31 mouse cellular contexts compared by ENCODE assay signal in genomic region chr15:89165478-89165877, GRCm38 (mm10).
"Had no signal": no experiment of that assay in that cellular context is flagged by ENCODE, and none has a peak within 500 bp of the region (broad histone marks: within the 10 kb centered on the region; RNA-seq: fewer than 3 reads in every experiment).

No protein-coding gene starts in this region.

- H3K27ac ChIP-seq: limb, embryonic 10.5 days; limb, embryonic 12.5 days; limb, embryonic 13.5 days; limb, embryonic 15.5 days; liver, embryonic 12.5 days; liver, embryonic 13.5 days; liver, embryonic 14.5 days; liver, embryonic 15.5 days; lung, embryonic 15.5 days; macrophage; midbrain, embryonic 10.5 days; midbrain, embryonic 12.5 days; midbrain, embryonic 13.5 days; midbrain, embryonic 15.5 days; neural tube, embryonic 12.5 days had no signal

- H3K9ac ChIP-seq: limb, embryonic 12.5 days; limb, embryonic 13.5 days; limb, embryonic 15.5 days; liver, embryonic 12.5 days; liver, embryonic 13.5 days; liver, embryonic 14.5 days; liver, embryonic 15.5 days; liver, postnatal 0 days; lung, embryonic 14.5 days; lung, embryonic 15.5 days; midbrain, embryonic 12.5 days; midbrain, embryonic 13.5 days; midbrain, embryonic 15.5 days; neural tube, embryonic 12.5 days had no signal

- H3K4me2 ChIP-seq: limb, embryonic 12.5 days; limb, embryonic 13.5 days; limb, embryonic 15.5 days; liver, embryonic 11.5 days; liver, embryonic 12.5 days; liver, embryonic 13.5 days; liver, embryonic 15.5 days; lung, embryonic 14.5 days; lung, embryonic 15.5 days; midbrain, embryonic 11.5 days; midbrain, embryonic 12.5 days; midbrain, embryonic 13.5 days; midbrain, embryonic 15.5 days; neural tube, embryonic 12.5 days had no signal

- ATAC-seq: liver, embryonic 12.5 days; liver, postnatal 0 days; lung, postnatal 0 days; midbrain, embryonic 13.5 days; midbrain, embryonic 15.5 days; midbrain, embryonic 16.5 days had no signal

- H3K9me3 ChIP-seq: limb, embryonic 10.5 days; limb, embryonic 12.5 days; limb, embryonic 13.5 days; limb, embryonic 15.5 days; liver, embryonic 12.5 days; liver, embryonic 13.5 days; liver, embryonic 15.5 days; lung, embryonic 15.5 days; megakaryocyte, embryonic 14.5 days; midbrain, embryonic 10.5 days; midbrain, embryonic 12.5 days; midbrain, embryonic 13.5 days; midbrain, embryonic 15.5 days; neural tube, embryonic 12.5 days had no signal

- H3K4me3 ChIP-seq: limb, embryonic 10.5 days; limb, embryonic 12.5 days; limb, embryonic 13.5 days; limb, embryonic 15.5 days; liver, embryonic 12.5 days; liver, embryonic 13.5 days; liver, embryonic 15.5 days; lung, embryonic 15.5 days; megakaryocyte, embryonic 14.5 days; midbrain, embryonic 10.5 days; midbrain, embryonic 12.5 days; midbrain, embryonic 13.5 days; midbrain, embryonic 15.5 days; neural tube, embryonic 12.5 days had no signal

- DNase-seq: left cerebral cortex, postnatal 4 days; liver; liver, embryonic 13.5 days; liver, postnatal 0 days; lung, adult 18-20 months; lung, adult 2 months; lung, embryonic 14.5 days; lung, postnatal 10 days; lung, postnatal 14 days; lung, postnatal 36 days; lung, postnatal 4 days; midbrain, embryonic 14.5 days had no signal

- H3K27me3 ChIP-seq: limb, embryonic 12.5 days; limb, embryonic 13.5 days; limb, embryonic 15.5 days; liver, embryonic 12.5 days; liver, embryonic 15.5 days; lung, embryonic 15.5 days; midbrain, embryonic 12.5 days; midbrain, embryonic 13.5 days; midbrain, embryonic 15.5 days; neural tube, embryonic 12.5 days had no signal
